Mouse (Mus musculus) small intestine, adult 2 months (tissue): Measurements from ENCODE around the gene Gckr. TPM values are rescaled to one million over a fixed set of nuclear protein-coding genes. Genes with fewer than 3 reads are reported as not detected.

Experiments
- H3K27ac ChIP-seq: fragments of 200-500 bp; 2 replicates; pipeline ENCODE4 v1.5.1; 2012; ENCODE audit warnings: low read depth, low read length, control low read depth, inconsistent platforms; ENCODE audit not compliant: insufficient read depth
- H3K27me3 ChIP-seq: fragments of 200-500 bp; 2 replicates; pipeline ENCODE4 v1.6.1; 2012; ENCODE audit warnings: mild to moderate bottlenecking, moderate library complexity, low read length, inconsistent platforms; ENCODE audit not compliant: control insufficient read depth, insufficient read depth
- H3K36me3 ChIP-seq: fragments of 200-500 bp; 2 replicates; pipeline ENCODE4 v1.6.1; 2012; ENCODE audit warnings: mild to moderate bottlenecking, low read length, control low read depth, inconsistent platforms; ENCODE audit not compliant: control insufficient read depth, insufficient read depth
- H3K4me1 ChIP-seq: fragments of 200-500 bp; 2 replicates; pipeline ENCODE4 v1.6.1; 2012; ENCODE audit warnings: low read length, inconsistent platforms, mixed read lengths; ENCODE audit not compliant: control insufficient read depth, insufficient read depth, insufficient read length
- H3K4me3 ChIP-seq: fragments of 200-500 bp; 2 replicates; pipeline ENCODE4 v1.5.1; 2012; ENCODE audit warnings: low read depth, mild to moderate bottlenecking, control low read depth, inconsistent platforms, low read length, moderate library complexity
- CTCF ChIP-seq: fragments of 200-500 bp; IDR thresholded peaks from 2 replicates; pipeline ENCODE4 v1.5.1; 2012; ENCODE audit warnings: low read depth, mild to moderate bottlenecking, control low read depth, inconsistent platforms, low read length, moderate library complexity, mixed read lengths; ENCODE audit not compliant: insufficient replicate concordance, insufficient read length; ENCODE audit errors: extremely low read depth
- POLR2A ChIP-seq: fragments of 200-500 bp; IDR thresholded peaks from 2 replicates; pipeline ENCODE4 v1.6.1; 2012; ENCODE audit warnings: low read depth, mild to moderate bottlenecking, control low read depth, inconsistent platforms, low read length, moderate library complexity
- WGBS: fragments of 180-500 bp; shearing (Covaris S2); methylation state at CpG from one replicate; pipeline ENCODE4 v1.1.7; 2018; 5-methylcytosine and 5-hydroxymethylcytosine counted together
- polyA plus RNA-seq: library from polyadenylated mRNA; depleted of rRNA; stranded (reverse); fragments of >200 nt; gene quantifications from 2 replicates; pipeline ENCODE4 v1.2.3, GENCODE M21; 2012

Gckr gene
- polyA plus RNA-seq, 1 experiment = 0.05 TPM

DNA sequence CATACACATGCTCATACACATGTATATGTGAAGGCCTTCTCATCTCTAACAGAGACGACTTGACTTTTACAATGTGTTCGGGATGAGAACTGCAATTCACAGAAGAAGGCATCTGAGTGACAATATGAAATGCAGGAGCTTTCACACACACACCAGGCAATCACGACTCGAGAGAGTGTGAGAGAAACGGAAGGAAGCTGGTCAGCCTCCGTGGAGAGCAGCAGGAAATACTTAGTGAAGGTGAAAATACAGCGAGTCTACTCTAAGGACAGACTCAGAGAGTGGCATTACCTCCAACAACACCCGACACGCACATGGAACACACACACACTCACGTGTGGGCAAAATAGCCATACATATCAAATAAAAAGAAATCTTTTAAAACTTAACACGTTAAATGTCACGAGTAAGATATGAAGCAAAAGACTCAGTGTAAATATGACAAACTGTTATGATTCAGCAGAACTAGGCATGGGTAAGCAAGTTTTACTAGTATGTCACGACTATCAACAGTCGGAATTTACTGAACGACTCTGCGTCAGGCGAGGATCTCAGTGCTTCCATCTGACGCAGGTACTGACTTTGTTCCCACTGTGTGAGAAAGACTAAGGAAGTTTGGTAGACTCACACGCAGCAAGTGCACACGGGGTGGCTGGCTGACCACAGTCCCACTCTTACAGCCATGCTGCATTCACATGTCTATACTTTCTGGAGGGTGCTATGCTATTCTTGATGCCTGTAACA is 17.8 kb upstream of the Gckr start:
- peaks cover 6% of the 10 kb centered on the region for H3K36me3 ChIP-seq

DNA sequence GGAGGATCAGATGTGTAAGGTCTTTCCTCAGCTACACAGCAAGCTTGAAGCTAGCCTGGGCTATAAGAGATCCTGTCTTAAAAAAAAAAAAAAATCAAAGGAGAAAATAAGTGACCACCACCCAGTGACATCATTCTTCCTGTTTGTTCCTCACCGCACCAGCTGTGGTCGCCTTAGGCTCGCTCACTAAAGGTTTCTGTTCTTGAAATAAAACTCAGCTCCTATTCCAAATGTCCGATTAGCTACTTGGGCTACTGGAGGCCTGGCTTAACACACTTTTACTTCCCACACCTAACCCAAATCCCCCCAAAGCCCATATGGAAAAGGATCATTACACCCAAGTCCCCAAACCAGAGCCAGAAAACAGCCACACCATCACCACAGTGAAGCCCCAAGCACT is 9.0 kb upstream of the Gckr start:
- Histone ChIP-seq H3K27ac (peak overlapping the region; percentile 51; the same call in 1 of the 2 replicates), H3K36me3 (peaks cover 6% of the 10 kb centered on the region; the same call in 1 of the 2 replicates), H3K27me3 (no peaks in the 10 kb centered on the region), H3K4me1 (peaks cover 2% of the 10 kb centered on the region; the same call in 1 of the 2 replicates), H3K4me3 (no peak overlapping the region)
- TF ChIP-seq CTCF (no peak), POLR2A (no peak)
- 79% methylated on average over 4 of the region's 4 CpGs for WGBS

More for the DNA sequence above, 17.8 kb upstream of the Gckr start:
- H3K4me1 ChIP-seq = no peaks in the 10 kb centered on the region
- TF ChIP-seq POLR2A (no peak), CTCF (no peak)
- WGBS = 83% methylated on average over 20 of the region's 20 CpGs
- no peak overlapping the region for H3K4me3 ChIP-seq
- H3K27ac ChIP-seq = no peak overlapping the region
- H3K27me3 ChIP-seq = no peaks in the 10 kb centered on the region

DNA sequence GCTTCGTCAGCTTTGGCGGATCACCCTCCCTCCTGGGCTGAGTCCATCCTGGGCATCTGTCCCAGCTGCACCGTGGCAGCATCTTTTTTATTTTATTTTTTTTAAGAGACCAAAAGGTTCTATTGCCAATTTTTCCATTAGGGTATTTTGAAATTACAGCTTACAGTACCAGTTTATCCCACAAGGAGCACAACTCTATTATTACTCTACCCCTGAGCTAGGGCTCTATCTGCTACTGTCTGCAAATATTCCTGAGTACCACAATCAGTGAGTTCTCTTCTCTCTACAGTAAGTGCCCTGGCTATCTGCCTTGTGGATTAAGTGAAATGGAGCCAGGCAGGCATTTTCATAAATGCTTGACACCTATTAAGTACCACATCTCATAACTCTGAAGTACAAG is 8.6 kb upstream of the Gckr start:
- peak overlapping the region; percentile 51; the same call in 1 of the 2 replicates for H3K27ac ChIP-seq
- no peaks in the 10 kb centered on the region for H3K27me3 ChIP-seq
- H3K4me1 ChIP-seq = peaks cover 2% of the 10 kb centered on the region; the same call in 1 of the 2 replicates
- H3K4me3 ChIP-seq = no peak overlapping the region
- TF ChIP-seq POLR2A = no peak
- no peak for TF ChIP-seq CTCF
- 68% methylated on average over 3 of the region's 3 CpGs for WGBS
- H3K36me3 ChIP-seq = peaks cover 3% of the 10 kb centered on the region; the same call in 1 of the 2 replicates

DNA sequence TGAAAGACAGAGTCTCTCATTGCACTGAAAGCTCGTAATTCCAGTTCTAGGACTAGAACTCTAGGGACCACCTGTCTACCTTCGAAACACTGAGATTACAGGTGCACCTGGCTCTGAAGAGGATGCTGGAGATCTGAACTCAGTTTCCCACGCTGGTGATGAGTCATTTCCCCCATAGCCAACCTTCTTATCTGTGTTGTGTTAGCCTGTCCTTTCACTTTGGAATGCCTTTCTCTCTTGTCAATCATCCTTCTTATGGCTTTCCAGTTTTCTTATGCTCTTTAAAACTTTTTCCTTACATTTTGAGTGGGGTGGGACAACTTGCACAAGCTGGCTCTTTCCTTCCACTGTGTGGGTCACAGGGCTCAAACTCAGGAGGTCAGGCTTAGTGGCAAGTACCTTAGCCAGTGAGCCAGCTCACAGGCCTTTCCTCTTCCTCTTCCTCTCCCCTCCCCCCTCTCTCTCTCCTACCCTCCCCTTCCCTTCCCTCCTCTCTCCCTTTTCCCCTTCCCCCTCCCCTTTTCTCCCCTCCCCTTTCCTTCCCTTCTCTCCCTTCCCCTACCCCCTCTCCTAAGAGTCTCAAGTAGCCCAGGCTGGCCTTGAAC is 7.5 kb upstream of the Gckr start:
- no peaks in the 10 kb centered on the region for H3K27me3 ChIP-seq
- peaks cover 2% of the 10 kb centered on the region; the same call in 1 of the 2 replicates for H3K4me1 ChIP-seq
- H3K27ac ChIP-seq = no peak overlapping the region
- no peak for TF ChIP-seq POLR2A
- TF ChIP-seq CTCF = no peak
- peaks cover 3% of the 10 kb centered on the region; the same call in 1 of the 2 replicates for H3K36me3 ChIP-seq
- H3K4me3 ChIP-seq = no peak overlapping the region
- WGBS = 49% methylated on average over 3 of the region's 3 CpGs

DNA sequence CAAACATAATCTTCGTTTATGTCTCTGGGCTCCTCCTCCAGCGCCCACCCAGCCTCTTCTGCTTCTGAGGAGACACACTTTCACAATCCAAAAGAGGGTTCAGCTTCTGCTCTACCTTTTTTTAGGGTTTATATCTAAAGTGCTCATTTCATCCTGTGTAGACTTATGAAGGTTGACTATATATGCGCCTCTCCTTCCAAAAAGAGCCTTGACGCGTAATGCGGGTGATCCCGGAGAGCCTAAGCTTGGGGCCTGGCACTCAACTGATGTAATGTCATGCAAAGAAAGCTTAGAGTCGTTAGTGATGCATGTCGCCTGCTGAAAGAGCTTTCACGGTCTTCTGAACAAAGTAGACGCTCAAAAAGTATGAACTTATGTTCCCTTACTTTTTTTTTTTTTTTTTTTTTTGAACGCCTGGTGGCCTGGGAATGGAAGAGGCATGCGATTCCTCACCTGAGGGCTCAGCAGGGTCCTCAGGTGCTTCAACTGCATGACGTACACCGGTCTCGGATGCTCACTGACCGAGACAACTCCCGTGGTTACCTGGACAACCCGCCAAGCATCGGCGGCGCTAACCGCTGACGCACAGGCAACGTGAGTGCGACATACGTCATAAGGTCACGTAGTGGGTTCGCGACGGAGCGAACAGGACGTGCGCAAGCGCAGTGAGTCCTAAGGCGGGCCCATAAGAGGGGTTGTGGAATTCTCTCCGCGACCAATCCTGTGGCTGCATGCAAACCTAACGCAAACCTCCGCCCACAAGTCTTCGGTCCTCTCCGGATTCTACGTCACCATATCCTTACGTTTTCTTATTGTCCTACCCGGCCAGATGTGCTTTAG is 6.5 kb upstream of the Gckr start, which contains the start of gene Ift172:
Gene Ift172, minus strand, starts transcription at position 596 of the 840 bp plus-strand sequence.
- peak within 1 kb of the TSS; percentile 68 for H3K4me3 ChIP-seq
- peaks cover 2% of the 10 kb centered on the region; the same call in 1 of the 2 replicates for H3K36me3 ChIP-seq
- TF ChIP-seq CTCF (no peak), POLR2A (no peak)
- peaks cover 9% of the 10 kb centered on the region for H3K27me3 ChIP-seq
- 2% methylated on average over 45 of the region's 45 CpGs for WGBS
- H3K27ac ChIP-seq = peak within 1 kb of the TSS; percentile 56
- H3K4me1 ChIP-seq = peaks cover 6% of the 10 kb centered on the region

DNA sequence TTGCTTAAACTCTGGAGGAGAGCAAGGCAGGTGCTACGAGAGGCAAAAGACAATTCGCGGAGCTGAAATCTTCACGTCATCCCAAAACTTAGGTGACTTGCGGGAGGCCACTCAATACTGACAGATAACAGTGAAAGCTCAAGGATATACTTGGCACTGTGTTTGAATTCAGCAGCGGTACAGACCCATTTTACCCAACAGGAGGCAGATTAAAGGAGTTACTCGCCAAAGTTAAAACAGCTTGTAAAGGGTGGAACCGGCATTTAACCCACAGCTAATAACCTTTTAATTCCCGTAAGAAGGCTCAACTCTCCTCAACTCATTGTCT is 5.9 kb upstream of the Gckr start:
- H3K4me3 ChIP-seq = peak overlapping the region; percentile 68
- H3K27me3 ChIP-seq = peaks cover 12% of the 10 kb centered on the region
- no peaks in the 10 kb centered on the region for H3K36me3 ChIP-seq
- under 1% methylated on average over 9 of the region's 9 CpGs for WGBS
- H3K27ac ChIP-seq = peak overlapping the region; percentile 56; the same call in 1 of the 2 replicates
- H3K4me1 ChIP-seq = peaks cover 9% of the 10 kb centered on the region
- TF ChIP-seq POLR2A (no peak; the same call in 1 of the 2 replicates), CTCF (no peak)
